Mouse (Mus musculus): ENCODE results near the gene Cacna2d2. TPM values are rescaled to one million over a fixed set of nuclear protein-coding genes. Genes with fewer than 3 reads are reported as not detected.

Cacna2d2 gene
- polyA plus RNA-seq, 1 experiment from 2014 or later = 0.64 TPM

- H3K27ac ChIP-seq = no peak overlapping the region
- H3K9me3 ChIP-seq (replicated peaks; ENCODE audit: low read length) = no peaks in the 10 kb centered on the region
- H3K9ac ChIP-seq (ENCODE audit: low read depth, low read length) = no peak overlapping the region
- peak; percentile 43; the same call in 1 of the 2 replicates for TF ChIP-seq CTCF (IDR thresholded peaks at IDR 0.05; ENCODE audit: low read depth)
- H3K4me2 ChIP-seq (ENCODE audit: low read length) = 0 out of 2 replicates have a peak overlapping the region, but pooled peaks have one; percentile 25
- no peak for DNase-seq (ENCODE audit: low spot score)
- WGBS = 46% methylated on average over 5 of the region's 5 CpGs
- H3K36me3 ChIP-seq (ENCODE audit: insufficient read depth, low read length) = no peaks in the 10 kb centered on the region
- no peaks in the 10 kb centered on the region; the same call in 1 of the 2 replicates for H3K4me1 ChIP-seq (replicated peaks; ENCODE audit: insufficient read depth, low read length)
- ATAC-seq (replicated peaks; ENCODE audit: low FRiP score, low read depth) = no peak
- H3K27me3 ChIP-seq (ENCODE audit: insufficient read depth, low read length) = no peaks in the 10 kb centered on the region
- H3K4me3 ChIP-seq (replicated peaks; ENCODE audit: low read depth, low read length) = no peak overlapping the region
Observed at GRCm38 (mm10) chr9:107478979-107479378, 79.6 kb downstream of the Cacna2d2 start.

- no peak overlapping the region for H3K27ac ChIP-seq
- no peaks in the 10 kb centered on the region for H3K36me3 ChIP-seq (ENCODE audit: insufficient read depth, low read length)
- no peak overlapping the region for H3K9ac ChIP-seq (ENCODE audit: low read depth, low read length)
- WGBS = 16% methylated on average over 14 of the region's 14 CpGs
- H3K27me3 ChIP-seq (ENCODE audit: insufficient read depth, low read length) = no peaks in the 10 kb centered on the region
- no peak overlapping the region for H3K4me3 ChIP-seq (replicated peaks; ENCODE audit: low read depth, low read length)
- DNase-seq (ENCODE audit: low spot score) (no peak), ATAC-seq (replicated peaks; ENCODE audit: low FRiP score, low read depth) (no peak)
- peak overlapping the region; percentile 25; the same call in 1 of the 2 replicates for H3K4me2 ChIP-seq (ENCODE audit: low read length)
- no peaks in the 10 kb centered on the region for H3K9me3 ChIP-seq (replicated peaks; ENCODE audit: low read length)
- no peaks in the 10 kb centered on the region; the same call in 1 of the 2 replicates for H3K4me1 ChIP-seq (replicated peaks; ENCODE audit: insufficient read depth, low read length)
- TF ChIP-seq CTCF (IDR thresholded peaks at IDR 0.05; ENCODE audit: low read depth) = no peak
Observed at GRCm38 (mm10) chr9:107479593-107479992, 80.2 kb downstream of the Cacna2d2 start.

- WGBS = 19% methylated on average over 9 of the region's 9 CpGs
- Histone ChIP-seq H3K36me3 (ENCODE audit: insufficient read depth, low read length) (no peaks in the 10 kb centered on the region), H3K27ac (no peak overlapping the region), H3K9me3 (replicated peaks; ENCODE audit: low read length) (no peaks in the 10 kb centered on the region), H3K27me3 (ENCODE audit: insufficient read depth, low read length) (no peaks in the 10 kb centered on the region), H3K9ac (ENCODE audit: low read depth, low read length) (no peak overlapping the region), H3K4me3 (replicated peaks; ENCODE audit: low read depth, low read length) (no peak overlapping the region), H3K4me2 (ENCODE audit: low read length) (no peak overlapping the region), H3K4me1 (replicated peaks; ENCODE audit: insufficient read depth, low read length) (no peaks in the 10 kb centered on the region; the same call in 1 of the 2 replicates)
- ATAC-seq (replicated peaks; ENCODE audit: low FRiP score, low read depth) (no peak), DNase-seq (ENCODE audit: low spot score) (no peak)
- TF ChIP-seq CTCF (IDR thresholded peaks at IDR 0.05; ENCODE audit: low read depth) = no peak
Observed at GRCm38 (mm10) chr9:107480477-107481069, 81.2 kb downstream of the Cacna2d2 start.

- Histone ChIP-seq H3K4me2 (ENCODE audit: low read length) (no peak overlapping the region), H3K27ac (no peak overlapping the region), H3K27me3 (ENCODE audit: insufficient read depth, low read length) (no peaks in the 10 kb centered on the region), H3K9me3 (replicated peaks; ENCODE audit: low read length) (no peaks in the 10 kb centered on the region), H3K36me3 (ENCODE audit: insufficient read depth, low read length) (no peaks in the 10 kb centered on the region), H3K9ac (ENCODE audit: low read depth, low read length) (no peak overlapping the region), H3K4me3 (replicated peaks; ENCODE audit: low read depth, low read length) (no peak overlapping the region), H3K4me1 (replicated peaks; ENCODE audit: insufficient read depth, low read length) (no peaks in the 10 kb centered on the region; the same call in 1 of the 2 replicates)
- no peak for DNase-seq (ENCODE audit: low spot score)
- WGBS = 34% methylated on average over 15 of the region's 16 CpGs
- no peak for ATAC-seq (replicated peaks; ENCODE audit: low FRiP score, low read depth)
- no peak for TF ChIP-seq CTCF (IDR thresholded peaks at IDR 0.05; ENCODE audit: low read depth)
Observed at GRCm38 (mm10) chr9:107481340-107481739, 81.9 kb downstream of the Cacna2d2 start.

- Histone ChIP-seq H3K9me3 (replicated peaks; ENCODE audit: low read length) (no peaks in the 10 kb centered on the region), H3K27ac (no peak overlapping the region), H3K36me3 (ENCODE audit: insufficient read depth, low read length) (no peaks in the 10 kb centered on the region), H3K4me2 (ENCODE audit: low read length) (no peak overlapping the region), H3K27me3 (ENCODE audit: insufficient read depth, low read length) (no peaks in the 10 kb centered on the region), H3K4me1 (replicated peaks; ENCODE audit: insufficient read depth, low read length) (no peaks in the 10 kb centered on the region; the same call in 1 of the 2 replicates), H3K9ac (ENCODE audit: low read depth, low read length) (no peak overlapping the region), H3K4me3 (replicated peaks; ENCODE audit: low read depth, low read length) (no peak overlapping the region)
- TF ChIP-seq CTCF (IDR thresholded peaks at IDR 0.05; ENCODE audit: low read depth) = no peak
- 91% methylated on average over 9 of the region's 9 CpGs for WGBS
- no peak for ATAC-seq (replicated peaks; ENCODE audit: low FRiP score, low read depth)
- DNase-seq (ENCODE audit: low spot score) = no peak
Observed at GRCm38 (mm10) chr9:107482004-107482403, 82.6 kb downstream of the Cacna2d2 start.

GRCm38 (mm10) chr9:107482770-107483169, 83.4 kb downstream of the Cacna2d2 start:
- Histone ChIP-seq H3K4me2 (ENCODE audit: low read length) (no peak overlapping the region), H3K27ac (no peak overlapping the region), H3K9me3 (replicated peaks; ENCODE audit: low read length) (no peaks in the 10 kb centered on the region), H3K4me3 (replicated peaks; ENCODE audit: low read depth, low read length) (no peak overlapping the region), H3K36me3 (ENCODE audit: insufficient read depth, low read length) (no peaks in the 10 kb centered on the region), H3K4me1 (replicated peaks; ENCODE audit: insufficient read depth, low read length) (no peaks in the 10 kb centered on the region; the same call in 1 of the 2 replicates), H3K27me3 (ENCODE audit: insufficient read depth, low read length) (no peaks in the 10 kb centered on the region), H3K9ac (ENCODE audit: low read depth, low read length) (no peak overlapping the region)
- ATAC-seq (replicated peaks; ENCODE audit: low FRiP score, low read depth) = no peak
- DNase-seq (ENCODE audit: low spot score) = no peak
- peak; percentile 16; the same call in 1 of the 2 replicates for TF ChIP-seq CTCF (IDR thresholded peaks at IDR 0.05; ENCODE audit: low read depth)
- 73% methylated on average over 4 of the region's 4 CpGs for WGBS

Measured in kidney, postnatal 0 days (tissue).